Mouse (Mus musculus) stomach, postnatal 0 days (tissue): ENCODE data around the gene Dnajc4. TPM values are rescaled to one million over a fixed set of nuclear protein-coding genes. Genes with fewer than 3 reads are reported as not detected.

Experiments used
- ATAC-seq: fragments of 200-750 bp; cut with Nextera tagmentation; 2 replicates; pipeline ENCODE4 v1.8.0; 2017; ENCODE audit not compliant: low FRiP score, low TSS enrichment
- DNase-seq: peaks from one replicate; pipeline ENCODE4 v3.0.0-alpha.2; 2016; ENCODE audit warnings: low spot score
- H3K27ac ChIP-seq: fragments of 300-500 bp; sonication (generic); replicated peaks from 2 replicates; pipeline ENCODE4 v1.5.1; 2014; ENCODE audit warnings: mild to moderate bottlenecking, control low read depth
- H3K27me3 ChIP-seq: fragments of 300-500 bp; sonication (generic); 2 replicates; pipeline ENCODE4 v1.6.1; 2014; ENCODE audit warnings: low read length; ENCODE audit not compliant: control insufficient read depth, insufficient read depth
- H3K36me3 ChIP-seq: fragments of 300-500 bp; sonication (generic); 2 replicates; pipeline ENCODE4 v1.6.1; 2014; ENCODE audit warnings: low read length, mixed read lengths; ENCODE audit not compliant: control insufficient read depth, insufficient read depth
- H3K4me1 ChIP-seq: fragments of 300-500 bp; sonication (generic); replicated peaks from 2 replicates; pipeline ENCODE4 v1.6.1; 2014; ENCODE audit warnings: antibody characterized with exemption; ENCODE audit not compliant: control insufficient read depth, insufficient read depth
- H3K4me2 ChIP-seq: fragments of 300-500 bp; sonication (generic); replicated peaks from 2 replicates; pipeline ENCODE4 v1.6.1; 2014; ENCODE audit warnings: low read depth, mild to moderate bottlenecking, control low read depth, moderate library complexity
- H3K4me3 ChIP-seq: fragments of 300-500 bp; sonication (generic); 2 replicates; pipeline ENCODE4 v1.5.1; 2014; ENCODE audit warnings: low read depth, low read length, control low read depth
- H3K9ac ChIP-seq: fragments of 300-500 bp; sonication (generic); 2 replicates; pipeline ENCODE4 v1.6.1; 2014; ENCODE audit warnings: mild to moderate bottlenecking, low read length, control low read depth, mixed read lengths
- H3K9me3 ChIP-seq: fragments of 300-500 bp; sonication (generic); 2 replicates; pipeline ENCODE4 v1.6.1; 2016; ENCODE audit warnings: low read length; ENCODE audit not compliant: control insufficient read depth
- CTCF ChIP-seq: IDR thresholded peaks from 2 replicates; pipeline ENCODE4 v1.5.1; 2016; ENCODE audit warnings: antibody characterized with exemption, low read depth, mild to moderate bottlenecking, moderate library complexity
- EP300 ChIP-seq: optimal IDR thresholded peaks from 2 replicates; pipeline ENCODE3; 2016; ENCODE audit warnings: antibody characterized with exemption
- WGBS: fragments of 180-500 bp; shearing (Covaris S2); extraction: QIAGEN DNeasy Blood & Tissue Kit; methylation state at CpG from one replicate; pipeline ENCODE4 v1.1.7; 2014; 5-methylcytosine and 5-hydroxymethylcytosine counted together
- polyA plus RNA-seq: library from polyadenylated mRNA; unstranded; fragments of >200 nt; fragmentation: Nextera tagmentation; extraction: Ambion mirVana; gene quantifications from 2 replicates; pipeline ENCODE4 v1.2.1, GENCODE M21; 2015

Dnajc4 gene
- polyA plus RNA-seq, 1 experiment from 2014 or later, result 33.0 TPM

DNA sequence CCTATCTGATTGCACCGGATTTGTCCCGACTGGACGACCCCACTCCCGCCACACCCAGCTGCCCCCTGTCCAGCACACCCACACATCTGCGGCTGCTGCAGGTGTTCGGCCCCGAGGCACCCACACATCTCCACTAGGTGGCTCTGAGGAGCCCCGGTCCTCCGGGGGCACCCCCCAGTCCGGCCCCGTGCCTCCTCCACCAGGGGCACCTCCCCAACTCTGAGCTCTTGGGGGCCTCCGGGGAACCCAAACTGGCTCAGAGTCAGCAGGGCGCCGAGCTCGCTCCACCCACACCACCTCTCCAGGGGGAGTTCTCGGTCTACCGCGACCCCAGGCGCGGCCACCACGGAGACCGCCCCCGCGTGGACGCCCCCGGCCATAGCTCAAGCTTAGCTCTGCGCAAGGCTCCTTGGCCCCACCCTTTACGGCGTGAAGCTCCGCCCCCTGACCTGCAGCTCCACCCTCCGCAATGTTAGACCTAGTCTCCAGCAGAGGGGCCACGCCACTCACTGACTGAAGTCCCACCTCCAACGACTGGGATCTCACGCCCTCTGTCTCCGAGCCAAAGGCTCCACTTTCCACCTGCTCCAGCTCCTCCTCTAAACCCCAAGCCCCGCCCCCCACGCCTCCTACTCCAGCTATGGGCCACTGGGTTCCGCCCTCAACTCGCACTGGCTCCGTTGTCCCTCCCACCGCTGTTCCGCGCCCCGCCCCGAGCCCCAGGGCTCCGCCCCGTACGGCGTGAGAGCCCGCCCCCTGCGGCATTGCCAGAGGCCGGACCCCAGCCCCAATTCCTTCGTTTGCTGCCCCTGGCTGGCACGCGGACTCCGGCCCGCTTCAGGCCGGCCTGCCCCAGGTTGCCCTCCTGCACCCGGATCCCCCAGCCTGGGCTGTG is 12.6 kb downstream of the Dnajc4 start:
- under 1% methylated on average over 55 of the region's 59 CpGs for WGBS

DNA sequence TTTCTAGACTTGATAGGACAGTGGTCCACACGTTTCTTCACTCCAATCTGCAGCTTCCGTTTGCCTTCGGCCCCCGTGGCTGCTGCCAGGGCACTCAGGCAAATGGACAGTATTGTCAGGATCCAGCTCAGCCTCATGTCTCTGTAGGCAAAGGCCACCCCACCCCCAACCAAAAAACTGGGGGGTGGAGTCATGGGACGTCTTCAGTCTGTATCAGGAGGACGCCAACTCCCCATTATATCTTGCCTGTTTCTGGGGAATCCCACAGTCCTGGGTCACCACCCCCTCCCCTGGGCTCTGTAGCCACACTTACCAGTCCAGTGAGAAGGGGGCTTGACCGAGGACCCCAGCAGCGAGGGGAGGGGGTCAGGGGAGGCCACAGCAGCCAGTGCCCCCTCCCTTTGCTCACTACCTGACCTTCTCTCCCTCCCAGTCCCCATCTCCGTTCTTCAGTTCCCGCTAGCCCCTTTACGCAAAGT is 13.3 kb downstream of the Dnajc4 start:
- ATAC-seq (no peak), DNase-seq (no peak)
- H3K9me3 ChIP-seq, result no peaks in the 10 kb centered on the region
- peaks cover 8% of the 10 kb centered on the region; the same call in 1 of the 2 replicates for H3K4me1 ChIP-seq
- peak overlapping the region; percentile 64 for H3K4me3 ChIP-seq
- 5% methylated on average over 11 of the region's 11 CpGs for WGBS
- H3K36me3 ChIP-seq, result peaks cover 6% of the 10 kb centered on the region
- no peak for TF ChIP-seq EP300
- TF ChIP-seq CTCF, result no peak
- H3K9ac ChIP-seq, result peak overlapping the region; percentile 67
- H3K27ac ChIP-seq, result peak overlapping the region; percentile 81
- no peaks in the 10 kb centered on the region for H3K27me3 ChIP-seq
- H3K4me2 ChIP-seq, result peak overlapping the region; percentile 84

More for the DNA sequence above, 12.6 kb downstream of the Dnajc4 start:
- no peaks in the 10 kb centered on the region for H3K27me3 ChIP-seq
- H3K36me3 ChIP-seq, result peaks cover 6% of the 10 kb centered on the region
- peaks cover 8% of the 10 kb centered on the region; the same call in 1 of the 2 replicates for H3K4me1 ChIP-seq
- H3K9ac ChIP-seq, result peak overlapping the region; percentile 77
- peak overlapping the region; percentile 82 for H3K27ac ChIP-seq
- peak overlapping the region; percentile 64 for H3K4me3 ChIP-seq
- H3K9me3 ChIP-seq, result no peaks in the 10 kb centered on the region
- peak; percentile 100 for DNase-seq
- peak overlapping the region; percentile 84 for H3K4me2 ChIP-seq
- peak; percentile 75 for TF ChIP-seq CTCF
- TF ChIP-seq EP300, result no peak
- peak; percentile 92 for ATAC-seq

DNA sequence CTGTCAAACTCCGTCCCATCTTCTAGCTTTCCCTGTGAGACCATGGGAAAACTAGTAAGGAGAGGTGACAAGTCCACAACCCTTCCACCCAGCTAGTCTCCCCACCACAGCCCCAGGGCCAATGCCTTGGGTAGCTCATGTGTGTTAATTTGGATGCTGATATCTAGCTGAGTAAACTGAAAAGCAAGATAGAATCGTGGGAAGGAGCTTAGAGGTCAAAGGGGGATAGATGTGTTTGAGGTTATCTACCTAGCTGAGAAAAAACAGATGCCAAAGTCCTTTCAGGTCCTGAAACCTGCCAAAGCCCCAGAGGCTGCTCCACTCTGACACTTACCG is 13.8 kb downstream of the Dnajc4 start:
- WGBS, result 35% methylated on average over 3 of the region's 3 CpGs
- Histone ChIP-seq H3K27me3 (no peaks in the 10 kb centered on the region), H3K4me2 (peak overlapping the region; percentile 84), H3K27ac (no peak overlapping the region), H3K9me3 (no peaks in the 10 kb centered on the region), H3K4me3 (peak overlapping the region; percentile 64; the same call in 1 of the 2 replicates), H3K4me1 (peaks cover 8% of the 10 kb centered on the region; the same call in 1 of the 2 replicates), H3K9ac (0 out of 2 replicates have a peak overlapping the region, but pooled peaks have one; percentile 27), H3K36me3 (peaks cover 6% of the 10 kb centered on the region)
- DNase-seq (no peak), ATAC-seq (no peak)
- TF ChIP-seq CTCF (no peak), EP300 (no peak)

DNA sequence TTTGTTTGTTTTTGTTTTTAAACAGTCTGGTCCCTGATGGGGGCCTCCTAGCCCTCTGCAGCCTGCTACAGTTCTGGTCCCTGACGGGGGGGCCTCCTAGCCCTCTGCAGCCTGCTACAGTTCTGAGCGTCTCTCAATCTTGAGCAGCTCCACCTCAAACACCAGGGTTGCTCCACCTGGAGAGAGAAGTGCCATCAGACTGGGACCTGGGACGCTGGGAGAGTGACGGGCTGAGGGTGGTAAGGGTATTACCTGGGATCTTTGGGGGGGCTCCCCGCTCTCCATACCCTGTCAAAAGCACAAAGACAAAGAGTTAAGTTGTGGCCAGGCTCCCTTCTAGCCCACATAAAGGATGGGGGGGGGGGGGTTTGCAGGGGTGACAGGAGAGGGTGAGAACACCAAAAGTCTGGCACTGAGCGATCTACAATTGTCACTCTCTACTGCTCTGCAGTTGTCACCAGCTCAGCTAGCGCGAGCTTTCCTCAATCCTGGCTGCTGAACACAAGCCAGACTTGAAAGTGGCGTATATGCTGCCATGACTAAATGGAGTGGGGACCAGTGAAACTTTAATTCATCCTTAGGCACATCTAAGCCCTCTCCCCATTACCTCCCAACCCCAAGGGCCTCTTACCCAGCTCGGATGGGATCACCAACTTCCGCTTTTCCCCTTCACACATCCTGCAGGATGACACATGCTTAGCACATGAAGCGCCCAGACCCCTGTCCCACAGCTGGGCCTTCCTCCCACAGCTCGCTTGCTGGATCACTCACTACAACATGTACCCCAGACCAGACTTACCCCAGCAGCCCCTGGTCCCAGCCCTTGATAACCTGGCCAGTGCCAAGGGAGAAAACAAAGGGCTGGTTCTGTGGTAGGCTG is 14.4 kb downstream of the Dnajc4 start:
- H3K4me3 ChIP-seq, result no peak overlapping the region
- TF ChIP-seq EP300, result no peak
- no peak for TF ChIP-seq CTCF
- ATAC-seq (no peak), DNase-seq (no peak)
- H3K36me3 ChIP-seq, result peaks cover 6% of the 10 kb centered on the region
- peaks cover 8% of the 10 kb centered on the region; the same call in 1 of the 2 replicates for H3K4me1 ChIP-seq
- no peaks in the 10 kb centered on the region for H3K27me3 ChIP-seq
- WGBS, result 77% methylated on average over 13 of the region's 13 CpGs
- peak overlapping the region; percentile 84; the same call in 1 of the 2 replicates for H3K4me2 ChIP-seq
- H3K27ac ChIP-seq, result no peak overlapping the region
- no peaks in the 10 kb centered on the region for H3K9me3 ChIP-seq
- H3K9ac ChIP-seq, result peak overlapping the region; percentile 27; the same call in 1 of the 2 replicates

DNA sequence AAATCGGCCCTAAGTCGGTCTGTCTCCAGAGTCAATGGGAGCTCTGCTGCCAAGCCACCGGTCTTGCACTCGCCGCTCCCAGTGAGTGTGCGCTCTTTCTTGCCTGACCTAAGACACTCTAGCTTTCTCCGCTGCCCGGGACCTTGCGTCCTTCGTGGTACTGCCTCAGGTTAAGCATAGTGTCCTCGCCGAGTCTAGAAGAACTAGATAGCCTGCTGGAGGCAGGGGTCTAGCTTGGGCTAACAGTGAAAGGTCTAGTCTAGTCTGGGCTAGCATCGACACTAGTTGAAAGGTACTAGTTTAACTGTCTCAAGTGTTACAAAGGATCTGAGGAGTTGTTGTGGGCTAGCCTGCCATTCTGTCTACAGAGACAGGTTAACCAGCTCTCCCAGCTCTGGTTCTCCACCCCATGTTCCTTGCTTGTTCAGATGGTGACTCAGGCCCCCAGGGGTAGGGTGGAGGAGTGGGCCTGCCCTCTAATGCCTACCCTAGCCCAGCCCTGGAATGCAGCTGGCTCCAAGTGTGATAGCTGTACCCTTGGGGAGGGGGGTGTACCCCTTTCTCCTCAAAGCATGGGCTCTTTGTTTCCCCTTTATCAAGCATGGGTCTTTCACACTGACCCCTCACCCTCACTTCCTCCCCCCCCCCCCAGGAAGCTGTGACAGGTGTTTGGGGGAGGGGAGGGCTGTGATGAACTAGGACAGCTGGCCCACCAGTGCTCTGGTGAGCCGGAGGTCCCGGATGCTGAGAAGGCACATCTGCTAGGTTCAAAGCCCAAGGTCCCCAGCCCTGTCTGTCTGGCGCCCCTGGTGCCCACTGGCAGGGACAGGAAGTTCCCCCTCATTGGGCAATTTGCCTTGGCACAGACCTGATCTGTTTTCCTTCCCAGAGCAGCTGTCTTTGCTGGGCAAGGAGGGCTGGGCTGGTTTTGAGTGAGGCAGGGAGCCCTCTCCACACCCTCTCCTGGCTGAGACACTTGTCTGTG is 16.5 kb downstream of the Dnajc4 start, which contains the start of gene Plcb3:
Gene Plcb3 (minus strand): TSS at position 934 of the 985 bp plus-strand sequence.
- H3K9ac ChIP-seq, result peak within 1 kb of the TSS; percentile 69
- ATAC-seq (no peak), DNase-seq (peak; percentile 67)
- no peak for TF ChIP-seq EP300
- TF ChIP-seq CTCF, result peak; percentile 57
- H3K4me2 ChIP-seq, result peak within 1 kb of the TSS; percentile 74
- peak within 1 kb of the TSS; percentile 93 for H3K27ac ChIP-seq
- peak within 1 kb of the TSS; percentile 65 for H3K4me3 ChIP-seq
- peaks cover 6% of the 10 kb centered on the region for H3K36me3 ChIP-seq
- peaks cover 4% of the 10 kb centered on the region for H3K4me1 ChIP-seq
- under 1% methylated on average over 16 of the region's 16 CpGs for WGBS
- no peaks in the 10 kb centered on the region for H3K9me3 ChIP-seq
- no peaks in the 10 kb centered on the region for H3K27me3 ChIP-seq
